Mouse (Mus musculus): ENCODE data around the gene Dusp2.
A peak's percentile ranks its signal among the peaks of the same experiment; 100 is the strongest.
"Not testable (repeated sequence)": the region's sequence is repeated elsewhere in the genome, so short reads cannot be mapped to it uniquely, and the experiment has no call there.

Gene Dusp2

DNA sequence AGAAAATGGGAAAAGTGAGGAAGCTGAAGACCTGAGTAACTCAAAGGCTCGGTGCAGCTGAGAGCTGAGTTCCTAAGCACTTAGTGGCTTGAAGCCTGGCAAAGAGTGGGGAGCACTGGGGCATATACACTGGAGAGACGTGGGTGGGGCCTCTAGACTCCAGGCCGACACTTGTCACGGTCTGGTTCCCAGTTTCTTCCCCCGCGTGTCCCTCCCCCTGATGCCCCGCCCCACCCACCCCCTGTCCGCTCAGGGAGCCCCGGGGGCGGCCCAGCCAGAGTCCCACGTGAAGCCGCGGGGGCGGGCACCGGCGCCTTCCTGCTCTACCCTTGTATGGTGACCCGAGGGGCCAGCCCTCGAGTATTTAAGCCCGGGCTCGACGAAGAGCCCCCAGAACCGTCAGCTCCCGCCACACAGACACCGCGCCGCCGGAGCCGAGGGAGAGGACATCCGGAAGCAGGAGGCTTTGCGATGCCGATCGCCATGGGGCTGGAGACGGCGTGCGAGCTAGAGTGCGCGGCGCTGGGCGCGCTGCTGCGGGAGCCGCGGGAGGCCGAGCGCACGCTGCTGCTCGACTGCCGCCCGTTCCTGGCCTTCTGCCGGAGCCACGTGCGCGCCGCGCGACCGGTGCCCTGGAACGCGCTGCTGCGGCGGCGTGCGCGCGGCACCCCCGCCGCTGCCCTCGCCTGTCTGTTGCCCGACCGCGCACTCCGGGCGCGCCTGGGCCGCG, at the start of gene Dusp2:
Gene Dusp2 (plus strand): TSS at position 393 of the 730 bp plus-strand sequence.
- DNase-seq (ENCODE audit: low spot score in 2 of 2) = peak; percentile 80 to 82

DNA sequence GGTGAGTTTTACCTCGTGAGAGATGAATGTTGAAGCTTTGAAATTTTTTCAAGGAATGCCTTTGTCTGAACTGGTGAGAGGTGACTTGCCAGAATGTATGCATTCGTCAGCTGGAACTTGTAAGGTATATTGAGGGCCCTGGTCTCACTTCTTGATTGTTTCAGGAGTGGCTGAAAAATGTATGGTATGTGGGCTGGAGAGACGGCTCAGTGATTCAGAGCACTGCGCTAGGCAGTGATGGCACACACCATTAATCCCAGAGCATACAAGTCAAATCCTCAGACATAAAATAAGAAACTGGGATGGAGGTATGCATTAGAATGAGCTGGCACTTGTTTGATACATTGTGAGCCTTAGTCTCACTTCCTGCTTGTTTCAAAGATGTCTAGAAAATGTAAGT, 43.7 kb upstream of the Dusp2 start:
- no peak for DNase-seq (ENCODE audit: low spot score in 2 of 2)

DNA sequence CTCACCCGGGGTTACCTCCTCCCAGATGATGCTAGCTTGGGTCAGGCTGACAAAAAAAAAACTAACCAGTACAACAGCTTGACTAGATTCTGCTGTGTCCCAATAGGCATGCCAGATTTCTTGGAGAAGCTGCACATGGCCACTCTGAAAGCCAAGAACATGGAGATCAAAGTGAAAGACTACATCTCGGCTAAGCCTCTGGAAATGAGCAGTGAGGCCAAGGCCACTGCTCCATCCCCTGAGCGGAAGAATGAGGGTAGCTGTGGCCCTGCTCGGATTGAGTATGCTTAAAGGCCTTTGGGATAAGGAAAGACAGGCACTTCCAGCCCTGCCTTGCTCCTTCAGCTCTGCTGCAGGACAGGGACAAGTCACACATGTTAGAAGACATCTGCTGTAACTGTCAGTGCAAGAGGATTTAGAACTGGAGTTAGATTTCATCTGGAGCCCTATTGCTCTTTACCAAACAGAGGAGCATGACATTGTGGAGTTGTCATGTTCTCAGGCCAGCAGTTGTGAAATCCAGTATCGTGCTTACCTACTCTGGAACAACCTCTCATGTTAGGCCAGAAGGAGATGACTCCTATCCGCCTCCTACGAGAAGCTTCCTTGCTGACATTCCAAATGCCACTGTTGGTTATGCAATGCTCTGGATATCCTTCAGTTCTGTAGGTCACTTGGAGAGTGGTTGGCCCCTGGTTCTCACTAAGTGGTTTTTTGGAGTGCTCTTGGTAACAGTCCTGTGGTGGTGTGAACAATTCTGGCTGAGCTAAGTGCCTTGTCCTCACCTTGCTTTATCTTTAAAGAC, 38.8 kb upstream of the Dusp2 start:
- no peak for DNase-seq (ENCODE audit: low spot score in 2 of 2)

DNA sequence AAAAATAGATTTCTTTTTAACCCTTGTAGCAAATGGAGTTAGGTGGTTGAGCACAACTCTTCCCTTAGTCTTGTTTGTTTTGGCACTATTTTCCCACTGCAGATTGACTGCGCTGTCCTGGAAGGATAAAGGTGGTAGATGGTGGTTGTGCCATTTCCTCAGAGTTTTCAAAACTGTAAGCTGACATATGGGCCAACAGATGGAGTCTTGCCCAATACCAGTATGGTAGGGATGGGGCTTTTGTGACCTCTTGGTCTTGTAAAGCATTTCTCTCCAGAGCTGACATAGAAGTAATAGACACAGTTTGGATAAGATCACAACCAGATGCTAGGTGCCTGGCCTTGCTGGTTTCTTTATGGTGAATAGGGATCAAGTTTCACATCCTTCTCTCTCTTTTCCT, 37.9 kb upstream of the Dusp2 start:
- no peak for DNase-seq (ENCODE audit: low spot score in 2 of 2)

DNA sequence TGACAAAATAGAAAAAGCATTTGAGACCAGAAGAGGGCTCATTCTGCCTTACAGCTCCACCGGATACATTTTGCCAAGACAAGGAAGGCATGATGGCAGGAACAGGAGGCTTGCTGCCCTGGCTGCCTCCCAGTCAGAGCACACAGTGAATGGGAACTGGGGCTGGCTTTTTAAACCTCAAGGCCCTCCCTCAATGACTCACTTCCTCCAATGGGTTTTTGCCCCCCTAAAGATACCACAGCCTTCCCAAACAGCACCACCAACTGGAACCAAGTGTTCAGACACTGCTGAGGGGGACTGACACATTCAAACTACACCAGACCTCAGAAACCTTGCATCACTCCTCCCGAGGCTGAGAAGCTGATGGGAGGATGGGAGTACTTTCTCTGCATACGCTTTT, 35.3 kb upstream of the Dusp2 start:
- no peak for DNase-seq (ENCODE audit: low spot score in 2 of 2)

DNA sequence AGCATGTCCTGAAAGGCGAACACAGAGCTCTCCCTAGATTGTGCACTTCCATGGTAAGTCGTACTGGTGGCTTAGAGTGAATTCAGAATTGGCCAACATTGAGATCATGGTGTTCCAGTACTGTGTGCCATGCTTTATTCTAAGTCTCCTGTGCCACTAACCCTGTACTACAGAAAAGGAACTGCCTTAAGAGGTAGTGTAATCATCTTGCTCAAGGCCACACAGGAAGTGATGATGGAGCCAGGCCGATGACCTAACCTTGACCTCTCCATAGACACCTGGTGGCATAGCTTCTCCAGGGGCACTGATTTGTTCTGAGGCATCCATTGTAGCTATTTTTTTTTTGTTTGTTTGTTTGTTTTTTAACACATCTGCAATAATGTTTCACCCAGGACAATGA, 34.1 kb upstream of the Dusp2 start:
- no peak for DNase-seq (ENCODE audit: low spot score in 2 of 2)

DNA sequence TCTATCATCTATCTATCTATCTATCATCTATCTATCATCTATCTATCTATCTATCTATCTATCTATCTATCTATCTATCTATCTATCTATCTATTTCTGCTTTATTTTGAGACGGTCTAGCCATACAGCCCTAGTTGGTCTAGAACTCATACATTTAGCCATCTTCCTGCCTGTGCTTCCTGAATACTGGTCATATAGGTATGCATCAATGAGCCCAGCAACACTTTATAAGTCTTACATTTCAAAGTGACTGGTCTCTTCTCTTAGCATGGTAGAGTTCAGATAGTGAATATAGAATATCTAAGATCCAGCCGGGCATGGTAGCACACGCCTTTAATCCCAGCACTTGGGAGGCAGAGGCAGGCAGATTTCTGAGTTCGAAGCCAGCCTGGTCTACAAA, 31.8 kb upstream of the Dusp2 start:
- not testable (repeated sequence) for DNase-seq (ENCODE audit: low spot score in 2 of 2)

DNA sequence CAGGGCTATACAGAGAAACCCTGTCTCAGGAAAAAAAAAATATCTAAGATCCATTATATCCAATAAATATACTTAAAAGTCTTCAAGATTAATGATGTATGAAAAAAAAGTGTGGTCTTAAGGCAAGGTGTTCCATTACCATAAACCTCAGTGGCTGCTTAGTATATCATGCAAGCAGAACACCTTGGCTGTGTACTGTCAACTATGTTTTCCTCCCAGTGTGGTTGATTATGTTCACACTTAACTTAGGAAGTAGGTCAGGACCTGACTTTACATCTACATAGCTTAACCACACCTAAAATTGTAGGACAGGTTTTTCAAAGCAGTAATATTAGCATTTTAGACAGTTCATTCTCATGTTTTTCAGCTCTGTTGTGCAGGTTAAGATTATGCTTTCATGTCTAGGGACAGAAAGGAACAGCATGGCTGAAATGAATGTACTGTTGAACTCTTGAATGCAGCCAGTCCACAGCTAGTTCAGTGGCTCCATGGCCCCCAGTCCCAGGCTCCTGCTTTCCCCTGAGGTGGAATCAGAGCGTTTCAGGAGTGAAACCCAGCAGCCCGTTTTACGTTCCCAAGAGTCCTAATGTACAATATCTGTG, 31.2 kb upstream of the Dusp2 start:
- no peak for DNase-seq (ENCODE audit: low spot score in 2 of 2)

DNA sequence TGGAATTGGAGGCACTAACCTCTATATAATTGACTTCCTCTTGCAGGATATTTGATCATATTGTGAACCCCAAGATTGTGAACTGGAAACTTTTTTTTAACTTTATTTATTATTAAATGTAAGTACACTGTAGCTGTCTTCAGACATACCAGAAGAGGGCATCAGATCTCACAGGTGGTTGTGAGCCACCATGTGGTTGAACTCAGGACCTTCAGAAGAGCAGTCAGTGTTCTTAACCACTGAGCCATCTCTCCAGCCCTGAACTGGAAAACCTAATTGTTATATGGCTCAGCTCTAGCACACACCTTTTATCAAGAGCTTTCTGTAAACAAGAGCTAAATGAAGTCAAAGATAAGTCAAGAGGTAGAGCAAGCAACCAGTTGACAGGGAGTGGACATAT, 29.8 kb upstream of the Dusp2 start:
- no peak for DNase-seq (ENCODE audit: low spot score in 2 of 2)

DNA sequence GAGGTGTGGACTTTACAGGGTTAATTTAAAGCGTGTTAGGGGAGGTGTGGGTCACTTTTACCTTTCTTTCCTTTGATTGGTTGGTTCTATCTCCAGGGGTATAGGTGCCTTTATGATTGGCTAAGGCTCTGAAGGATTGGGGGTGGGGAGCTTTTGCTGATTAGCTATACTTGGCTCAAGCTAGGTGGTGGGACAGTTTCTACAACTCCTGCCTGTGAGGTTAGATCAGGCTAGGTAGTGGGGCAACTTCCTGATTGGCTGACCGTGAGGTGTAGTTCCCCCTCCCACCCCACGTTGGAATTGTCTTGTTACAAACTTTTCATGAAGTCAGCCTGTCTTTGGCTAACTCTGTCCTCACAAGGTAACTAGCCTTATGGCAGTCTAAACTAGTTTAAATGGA, 28.8 kb upstream of the Dusp2 start:
- no peak for DNase-seq (ENCODE audit: low spot score in 2 of 2)

DNA sequence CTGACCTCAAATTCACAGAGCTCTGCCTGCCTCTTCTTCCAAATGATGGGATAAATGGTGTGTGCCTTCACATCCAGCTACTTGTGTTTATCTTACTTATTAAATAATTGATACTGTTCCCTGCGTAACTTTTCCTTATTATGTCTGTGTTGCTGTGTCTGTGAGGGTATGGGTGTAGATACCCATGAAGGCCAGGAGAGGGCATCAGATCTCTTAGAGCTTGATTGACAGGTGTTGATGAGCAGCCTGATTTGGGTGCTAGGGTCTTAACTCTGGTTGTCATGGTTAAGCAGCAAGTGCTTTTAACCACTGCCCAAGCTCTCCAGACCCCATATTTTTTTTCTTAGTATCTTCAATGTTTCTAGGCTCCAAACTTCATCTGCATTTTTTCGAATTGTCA, 27.3 kb upstream of the Dusp2 start:
- no peak for DNase-seq (ENCODE audit: low spot score in 2 of 2)

DNA sequence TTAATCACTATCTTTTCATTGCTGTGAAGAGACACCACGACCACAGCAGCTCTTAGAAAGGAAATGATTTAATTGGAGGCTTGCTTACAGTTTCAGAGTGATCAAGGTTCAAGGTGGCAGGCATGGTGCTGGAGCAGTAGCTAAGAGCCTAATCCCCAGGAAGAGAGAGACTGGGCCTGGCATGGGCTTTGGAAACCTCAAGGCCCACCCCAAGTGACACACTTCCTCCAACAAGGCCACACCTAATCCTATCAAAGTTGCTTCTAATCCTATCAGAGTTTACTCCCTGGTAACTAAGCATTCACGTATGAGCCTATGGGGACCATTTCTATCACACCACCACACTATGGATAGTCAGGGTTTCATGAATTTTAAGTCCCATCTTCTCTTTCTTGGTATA, 25.7 kb upstream of the Dusp2 start:
- DNase-seq (ENCODE audit: low spot score in 2 of 2) = no peak

DNA sequence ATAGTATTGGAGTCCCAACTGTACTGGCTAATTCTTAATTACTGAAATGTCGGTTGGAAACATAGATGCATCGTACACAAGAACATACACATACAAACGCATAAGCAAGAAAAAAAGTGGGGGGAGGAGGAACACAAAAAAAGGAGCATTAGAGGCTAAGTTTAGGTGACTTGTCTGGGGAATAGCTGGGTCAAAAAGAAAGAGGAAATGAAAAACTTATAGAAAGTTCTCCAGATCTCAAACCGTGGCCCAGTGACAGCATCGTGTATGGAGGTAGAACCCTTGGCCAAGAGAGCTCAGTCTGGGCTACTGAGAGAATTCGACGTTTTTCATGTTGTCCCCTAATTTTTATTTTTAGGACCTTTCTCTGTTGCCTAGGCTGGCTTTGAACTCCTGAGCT, 25.3 kb upstream of the Dusp2 start:
- no peak for DNase-seq (ENCODE audit: low spot score in 2 of 2)

DNA sequence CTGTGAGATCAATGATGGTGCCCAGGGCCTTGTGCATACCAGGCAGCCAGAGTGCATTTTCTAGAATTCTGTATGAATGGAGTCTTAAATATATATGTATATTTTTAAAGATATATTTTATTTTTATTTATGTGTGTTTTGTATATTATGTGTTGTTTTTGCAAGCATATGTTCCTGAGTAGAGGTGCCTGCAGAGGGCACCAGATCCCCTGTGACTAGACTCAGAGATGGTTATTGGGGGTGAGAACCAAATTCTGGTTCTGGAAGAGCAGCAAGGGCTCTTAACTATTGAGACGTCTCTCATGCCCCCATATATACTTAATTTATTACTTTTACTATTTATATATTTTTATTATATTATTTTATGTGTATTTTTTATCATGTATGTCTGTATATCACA, 24.8 kb upstream of the Dusp2 start:
- DNase-seq (ENCODE audit: low spot score in 2 of 2) = no peak

DNA sequence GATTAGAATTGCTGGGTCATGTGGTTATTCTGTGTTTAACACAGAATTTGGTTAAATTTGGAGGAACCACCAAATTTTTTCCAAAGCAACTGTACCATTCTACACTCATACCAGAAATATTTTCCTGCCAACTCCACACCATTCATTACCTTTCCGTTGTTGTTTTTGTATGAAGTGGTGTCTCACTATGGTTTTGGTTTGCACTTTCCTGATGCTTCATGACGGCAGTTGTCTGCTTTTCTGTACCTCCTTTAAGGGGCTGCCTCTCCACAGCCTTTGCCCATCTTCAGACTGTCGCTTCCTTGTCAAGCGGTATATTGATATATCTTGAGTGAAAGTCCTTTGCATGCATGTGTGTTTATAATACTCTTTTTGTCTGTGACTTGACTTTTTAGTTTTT, 23.2 kb upstream of the Dusp2 start:
- no peak for DNase-seq (ENCODE audit: low spot score in 2 of 2)

DNA sequence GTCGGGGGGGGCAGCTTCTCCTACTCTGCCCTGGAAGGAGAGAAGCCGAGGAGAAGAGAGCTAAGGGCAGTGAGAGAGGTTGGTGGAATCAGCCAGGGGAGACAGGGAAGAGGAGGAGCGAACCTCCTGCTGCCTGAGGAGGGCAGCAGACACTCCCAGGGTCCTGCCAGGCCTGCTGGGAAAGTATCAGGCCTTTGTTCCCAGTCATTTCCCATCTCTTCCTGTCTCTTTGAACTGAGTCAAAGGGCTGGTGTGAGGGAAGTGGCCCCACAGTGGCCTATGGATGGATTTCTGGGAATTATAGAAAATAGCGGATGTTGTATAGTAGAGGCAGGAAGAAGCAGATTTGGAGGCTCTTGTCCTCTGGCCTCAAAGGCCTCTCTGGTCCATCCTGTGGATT, 22.1 kb upstream of the Dusp2 start:
- DNase-seq (ENCODE audit: low spot score in 2 of 2) = no peak

DNA sequence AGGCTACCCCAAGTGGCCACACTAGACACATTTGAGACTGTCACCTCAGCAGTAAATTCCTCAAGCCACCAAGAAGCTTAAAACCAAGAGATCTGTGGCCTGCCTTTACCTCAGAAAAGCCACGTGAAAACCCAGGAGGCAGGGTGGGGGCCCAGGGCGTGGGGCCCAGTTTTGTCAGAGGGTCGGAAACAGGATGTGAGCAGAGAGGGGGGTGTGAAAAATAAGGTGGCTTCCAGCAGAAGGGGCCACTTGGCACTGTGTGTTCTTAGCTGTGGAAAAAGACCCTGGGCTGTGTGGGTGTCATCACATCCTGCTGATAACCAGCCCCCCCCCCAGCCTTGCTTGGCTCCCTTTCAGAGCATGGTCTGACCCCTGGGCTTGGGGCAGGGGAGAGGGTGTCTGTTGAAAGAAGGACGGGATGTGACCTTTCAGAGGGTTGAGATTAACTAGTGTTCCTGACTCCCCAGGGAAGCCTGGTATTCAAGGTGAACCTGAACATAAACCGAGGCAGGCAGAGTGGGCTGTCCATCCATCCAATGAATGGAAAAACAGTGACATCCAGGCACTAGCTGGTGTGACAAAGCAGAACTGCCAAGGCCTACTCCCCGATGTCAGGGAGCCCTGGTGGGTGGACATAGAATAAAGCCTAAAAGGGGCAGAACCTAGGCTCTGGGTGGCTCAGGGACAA, 21.3 kb upstream of the Dusp2 start:
- DNase-seq (ENCODE audit: low spot score in 2 of 2) = no peak

DNA sequence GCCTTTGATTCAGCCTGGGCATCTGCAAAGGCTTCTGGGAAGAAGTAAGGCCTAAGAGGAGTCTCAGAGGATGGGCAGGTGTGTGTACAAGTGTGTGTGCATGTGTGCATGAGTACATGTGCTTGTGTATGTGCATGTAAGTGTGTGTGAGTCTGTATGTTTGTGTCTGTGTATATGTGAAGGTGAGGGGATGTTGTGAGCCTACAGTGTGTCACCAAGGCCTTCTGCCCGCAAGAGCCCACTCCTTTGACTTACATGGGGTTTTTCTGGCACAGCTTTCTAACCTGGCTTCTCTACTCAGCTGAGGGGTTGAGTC, 20.8 kb upstream of the Dusp2 start:
- no peak for DNase-seq (ENCODE audit: low spot score in 2 of 2)

DNA sequence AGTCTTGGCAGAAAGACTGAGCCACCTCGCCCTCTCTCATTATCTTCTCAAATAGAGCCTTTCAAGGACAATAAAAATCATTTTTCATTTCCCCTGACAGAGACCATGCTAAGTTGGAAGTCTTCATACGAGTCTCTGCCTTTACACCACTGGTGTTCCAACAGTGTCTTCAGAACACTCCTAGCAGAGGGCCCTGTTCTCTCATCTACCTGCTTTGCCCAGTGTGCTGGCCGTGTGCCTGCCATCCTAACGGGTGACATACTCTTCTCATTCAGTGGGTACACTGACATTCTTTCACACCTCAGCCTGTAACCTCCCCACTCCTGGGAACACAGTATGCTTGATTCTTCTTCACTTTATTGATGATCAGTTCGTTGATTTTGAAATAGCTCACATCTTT, 19.5 kb upstream of the Dusp2 start:
- no peak for DNase-seq (ENCODE audit: low spot score in 2 of 2)

DNA sequence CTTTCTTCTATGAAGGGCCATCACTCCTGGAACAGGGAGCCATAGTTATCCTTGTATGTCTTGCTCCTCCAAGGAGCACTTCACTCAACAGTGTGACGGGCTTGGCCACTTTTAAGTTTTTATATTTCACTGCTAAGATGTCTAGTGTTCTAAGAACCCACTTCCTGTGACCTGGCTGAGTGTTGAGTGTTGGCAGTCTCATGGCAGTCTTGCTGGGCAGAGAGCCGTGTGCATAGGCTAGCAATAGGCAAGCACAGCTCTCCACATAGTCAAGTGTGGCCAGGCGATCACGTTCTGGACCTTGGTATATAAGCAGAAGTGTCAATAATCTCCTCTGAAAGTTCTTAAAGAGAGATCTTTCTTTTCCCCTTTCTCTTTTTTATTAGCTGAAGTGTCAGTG, 17.8 kb upstream of the Dusp2 start:
- no peak for DNase-seq (ENCODE audit: low spot score in 2 of 2)

DNA sequence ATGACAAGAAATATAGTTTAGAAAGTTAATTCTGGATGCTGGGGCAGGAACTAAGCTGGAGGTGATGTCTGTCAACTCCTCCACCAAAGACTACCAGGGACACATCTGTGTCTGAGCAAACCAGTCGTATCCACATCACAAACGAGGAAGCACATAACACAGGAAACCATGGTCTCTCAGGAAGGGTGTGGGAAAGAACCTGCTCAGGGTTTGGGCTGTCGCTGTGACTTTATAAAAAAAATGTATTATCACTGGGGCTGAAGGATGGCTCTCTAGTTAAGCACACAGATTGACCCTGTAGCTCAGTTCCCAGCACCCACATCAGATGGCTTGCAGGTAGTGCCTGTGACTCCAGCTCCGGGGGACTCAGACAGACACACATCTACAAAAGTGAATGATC, 16.9 kb upstream of the Dusp2 start:
- DNase-seq (ENCODE audit: low spot score in 2 of 2) = no peak

DNA sequence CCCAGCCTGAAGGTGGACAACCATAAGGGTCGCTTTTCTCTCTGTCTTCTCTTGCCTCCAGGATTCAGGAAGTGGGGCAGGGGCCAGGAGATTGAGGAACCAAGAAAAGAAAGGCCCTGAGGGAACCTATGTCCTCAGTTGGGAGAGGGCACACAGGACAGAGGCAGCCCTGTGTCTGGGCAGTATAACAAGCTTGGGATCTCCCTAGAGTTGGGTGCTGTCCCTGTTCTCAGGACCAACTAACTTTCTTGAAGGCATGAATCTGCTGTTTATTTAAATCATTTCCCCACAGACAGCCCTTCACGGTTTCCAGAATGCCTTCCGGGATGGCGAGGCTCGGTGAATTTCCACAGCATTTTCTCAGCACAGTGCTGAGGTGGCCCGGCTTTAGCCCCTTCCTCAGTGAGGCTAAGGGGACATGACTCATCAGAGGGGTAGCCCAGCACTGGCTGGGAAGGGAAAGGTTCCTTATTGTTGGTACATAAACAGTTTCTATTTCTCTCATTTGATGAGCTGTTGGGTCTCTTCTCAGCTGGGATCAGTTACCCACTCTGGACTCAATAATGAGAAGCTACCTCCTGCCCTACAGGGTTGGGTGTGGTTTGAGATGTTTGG, 13.2 kb upstream of the Dusp2 start:
- DNase-seq (ENCODE audit: low spot score in 2 of 2) = no peak

Data from right cerebral cortex, postnatal 10 days (tissue).